Mouse (Mus musculus) monocyte, adult 59 days (primary cell): ENCODE measurements around the gene Ubald1. TPM values are rescaled to one million over a fixed set of nuclear protein-coding genes. Genes with fewer than 3 reads are reported as not detected.

ENCODE experiments used
- total RNA-seq, 2 experiments: library from RNA; stranded (reverse); gene quantifications; one replicate each; pipeline ENCODE4 v1.2.4; 2023

Ubald1 gene
- 10 to 100 TPM; 80.9 to 88.1 TPM for total RNA-seq

GRCm38 (mm10) chr16:4880136-4880825, at the start of gene Ubald1:
Gene Ubald1, minus strand, starts transcription at chr16:4880315.

GRCm38 (mm10) chr16:4885760-4886689, 5.9 kb upstream of the Ubald1 start, which contains the start of gene Mgrn1:
Gene Mgrn1, plus strand, starts transcription at chr16:4886249.

GRCm38 (mm10) chr16:4835191-4835590, 44.9 kb downstream of the Ubald1 start, which contains the start of gene 4930562C15Rik:
Gene 4930562C15Rik, plus strand, starts transcription at chr16:4835416.

Other genes with a start within 250 kb of the Ubald1 start
- gene Vasn, start 240.4 kb downstream of the Ubald1 start, total RNA-seq = 1 to 10 TPM in 1 of 2 experiments, under 1 TPM in 1; 0.36 to 2.5 TPM
- gene Dnaja3, start 240.3 kb downstream of the Ubald1 start, total RNA-seq = 10 to 100 TPM; 21.1 to 22.4 TPM
- gene Coro7, start 200.5 kb downstream of the Ubald1 start, total RNA-seq = 100 to 1,000 TPM; 132 to 161 TPM
- 10 to 100 TPM in 1 of 2 experiments, 1 to 10 TPM in 1; 9.1 to 11.6 TPM for gene Nmral1, start 161.0 kb downstream of the Ubald1 start, total RNA-seq
- gene Hmox2, start 154.0 kb downstream of the Ubald1 start, total RNA-seq = 10 to 100 TPM; 63.6 to 81.5 TPM
- gene Cdip1, start 90.0 kb downstream of the Ubald1 start, total RNA-seq = 10 to 100 TPM; 39.5 to 44.0 TPM
- not detected for gene 4930562C15Rik, start 44.9 kb downstream of the Ubald1 start, total RNA-seq
- 10 to 100 TPM; 67.1 to 77.5 TPM for gene Mgrn1, start 5.9 kb upstream of the Ubald1 start, total RNA-seq
- 10 to 100 TPM; 32.8 to 40.9 TPM for gene Nudt16l1, start 58.4 kb upstream of the Ubald1 start, total RNA-seq
- gene Anks3, start 83.9 kb upstream of the Ubald1 start, total RNA-seq = 10 to 100 TPM; 32.1 to 42.8 TPM
- gene Sept12, start 117.5 kb upstream of the Ubald1 start, total RNA-seq = not detected
- gene Smim22, start 127.0 kb upstream of the Ubald1 start, total RNA-seq = not detected
- gene Rogdi, start 133.2 kb upstream of the Ubald1 start, total RNA-seq = 10 to 100 TPM; 85.5 to 87.1 TPM
- 100 to 1,000 TPM; 117 to 122 TPM for gene Glyr1, start 169.5 kb upstream of the Ubald1 start, total RNA-seq
- 10 to 100 TPM; 72.0 to 76.6 TPM for gene Ubn1, start 169.7 kb upstream of the Ubald1 start, total RNA-seq